Mouse (Mus musculus) lung, postnatal 0 days (tissue): ENCODE results near the gene Tmc2.

Experiments
- CTCF ChIP-seq: IDR thresholded peaks from 2 replicates; pipeline ENCODE4 v1.5.1; 2016; ENCODE audit warnings: antibody characterized with exemption, mild to moderate bottlenecking
- EP300 ChIP-seq: IDR thresholded peaks from 2 replicates; pipeline ENCODE4 v1.6.1; 2016; ENCODE audit warnings: antibody characterized with exemption, mild to moderate bottlenecking, control low read depth

- no peak for TF ChIP-seq CTCF
- TF ChIP-seq EP300: no peak
These were observed 37.5 kb upstream of the Tmc2 start for GRCm38 (mm10) chr2:130157231-130158087.
